Mouse (Mus musculus) limb, embryonic 15.5 days (tissue): ENCODE results near the gene Cpeb1. TPM values are rescaled to one million over a fixed set of nuclear protein-coding genes. Genes with fewer than 3 reads are reported as not detected.

Experiments
- polyA plus RNA-seq: library from polyadenylated mRNA; unstranded; fragments of >200 nt; fragmentation: Nextera tagmentation; extraction: Ambion mirVana; gene quantifications from 2 replicates; pipeline ENCODE4 v1.2.1, GENCODE M21; 2015

Gene Cpeb1
- polyA plus RNA-seq, 1 experiment from 2014 or later: 0.68 TPM

Other genes with a start within 250 kb of the Cpeb1 start
- 4.7 and 5.1 TPM in 2 replicates for gene Pde8a, start 241.9 kb downstream of the Cpeb1 start, polyA plus RNA-seq
- 1,077 and 1,280 TPM in 2 replicates for gene Rps17, start 110.2 kb downstream of the Cpeb1 start, polyA plus RNA-seq
- 0.24 TPM in 2 replicates for gene Ap3b2, start 38.5 kb upstream of the Cpeb1 start, polyA plus RNA-seq
- gene BC048679, start 42.8 kb upstream of the Cpeb1 start, polyA plus RNA-seq: not detected in 2 replicates
- 1.7 and 6.6 TPM in 2 replicates for gene Fsd2, start 111.5 kb upstream of the Cpeb1 start, polyA plus RNA-seq
- 4.6 TPM in 2 replicates for gene Whamm, start 115.8 kb upstream of the Cpeb1 start, polyA plus RNA-seq